Mouse (Mus musculus) naive thymus-derived CD4-positive, alpha-beta T cell, adult 5 months (primary cell): Measurements from ENCODE around the gene Rb1. TPM values are rescaled to one million over a fixed set of nuclear protein-coding genes. Genes with fewer than 3 reads are reported as not detected.

Experiments
- polyA plus RNA-seq: library from polyadenylated mRNA; unstranded; fragments of 100-300 nt; shearing (Covaris generic); gene quantifications from one replicate; pipeline ENCODE4 v1.2.1, GENCODE M21; 2017

The Rb1 gene
- polyA plus RNA-seq = 66.4 TPM

GRCm38 (mm10) chr14:73325456-73326381 lies at the start of gene Rb1:
Rb1 (minus strand) TSS chr14:73325822.

DNA sequence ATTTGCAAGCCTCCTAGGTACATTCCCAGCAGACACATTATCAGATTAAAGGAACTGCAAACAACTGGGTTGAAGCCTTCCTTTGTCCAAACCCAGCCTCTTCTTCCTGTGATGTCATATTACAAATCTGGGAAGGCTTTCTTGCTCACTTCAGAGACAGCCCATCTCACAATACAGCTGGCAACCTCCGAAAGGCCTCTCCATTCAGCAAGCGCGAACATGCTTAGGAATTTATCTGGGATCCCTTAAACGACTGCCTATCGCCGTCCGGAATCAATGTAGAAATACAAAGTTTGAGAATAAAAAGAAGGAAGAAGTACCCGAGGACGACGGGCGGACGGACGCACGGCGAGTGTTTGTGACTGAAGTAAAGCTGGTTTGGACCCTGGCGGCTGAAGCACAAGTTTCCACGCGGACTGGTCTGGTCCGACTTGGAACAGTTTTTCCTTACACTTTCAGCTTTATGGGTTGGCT lies 87.7 kb downstream of the Rb1 start, which contains the start of gene Lpar6:
TSS of gene Lpar6 (plus strand) at position 48 of the 474 bp plus-strand sequence.

Other genes starting within 250 kb of the Rb1 start
- 51.5 TPM for gene Rcbtb2, start 202.8 kb downstream of the Rb1 start, polyA plus RNA-seq
- gene Lpar6, start 87.9 kb downstream of the Rb1 start, polyA plus RNA-seq = 11.2 TPM
- gene Itm2b, start 59.5 kb upstream of the Rb1 start, polyA plus RNA-seq = 1,116 TPM
- gene Med4, start 184.2 kb upstream of the Rb1 start, polyA plus RNA-seq = 94.2 TPM
- gene Sucla2, start 199.5 kb upstream of the Rb1 start, polyA plus RNA-seq = 50.7 TPM
- 10.8 TPM for gene Nudt15, start 222.4 kb upstream of the Rb1 start, polyA plus RNA-seq